Mouse (Mus musculus) bone marrow macrophage, adult 2 months (primary cell): ENCODE results near the gene Pla2g6. TPM values are rescaled to one million over a fixed set of nuclear protein-coding genes. Genes with fewer than 3 reads are reported as not detected.

Experiments
- H3K27ac ChIP-seq: 2 replicates; pipeline ENCODE4 v1.5.1; 2012; ENCODE audit warnings: low read depth, low read length; ENCODE audit not compliant: insufficient read depth
- H3K4me1 ChIP-seq: 2 replicates; pipeline ENCODE4 v1.6.1; 2012; ENCODE audit warnings: low read length; ENCODE audit not compliant: control insufficient read depth, insufficient read depth
- H3K4me3 ChIP-seq: 2 replicates; pipeline ENCODE4 v1.5.1; 2012; ENCODE audit warnings: mild to moderate bottlenecking, low read length, moderate library complexity; ENCODE audit not compliant: insufficient read depth
- CTCF ChIP-seq: IDR thresholded peaks from 2 replicates; pipeline ENCODE4 v1.5.1; 2012; ENCODE audit warnings: low read depth, mild to moderate bottlenecking, low read length, moderate library complexity
- POLR2A ChIP-seq: IDR thresholded peaks from 2 replicates; pipeline ENCODE4 v1.6.1; 2012; ENCODE audit warnings: mild to moderate bottlenecking, low read depth, low read length, borderline replicate concordance
- polyA plus RNA-seq: library from polyadenylated mRNA; stranded (reverse); fragments of >200 nt; gene quantifications from 2 replicates; pipeline ENCODE4 v1.2.4, GENCODE M21; 2012; ENCODE audit not compliant: missing spikeins, insufficient read depth, insufficient read length

The Pla2g6 gene
- polyA plus RNA-seq, 1 experiment, result 4.5 TPM

DNA sequence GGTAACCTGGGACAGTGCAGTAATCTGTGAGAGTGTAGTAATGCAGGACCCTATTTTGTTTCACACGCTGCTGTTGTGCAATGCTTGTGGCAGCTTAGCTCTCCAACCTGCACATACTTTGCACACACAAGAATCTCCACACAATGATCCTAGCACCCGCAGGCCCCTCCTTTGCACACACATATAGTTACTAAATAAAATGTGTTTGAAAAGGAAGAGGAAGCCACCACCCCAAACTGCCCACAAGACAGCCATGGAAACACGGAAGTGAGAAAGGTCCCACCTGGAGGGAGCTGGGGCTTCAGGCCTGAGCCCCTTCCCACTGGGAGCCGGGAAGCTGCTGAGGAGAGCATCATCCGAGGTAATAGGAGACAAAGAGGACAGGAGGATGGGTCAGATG lies 10.8 kb upstream of the Pla2g6 start:
- TF ChIP-seq CTCF, result no peak
- no peak for TF ChIP-seq POLR2A
- H3K4me1 ChIP-seq, result peaks cover 25% of the 10 kb centered on the region
- no peak overlapping the region for H3K4me3 ChIP-seq

DNA sequence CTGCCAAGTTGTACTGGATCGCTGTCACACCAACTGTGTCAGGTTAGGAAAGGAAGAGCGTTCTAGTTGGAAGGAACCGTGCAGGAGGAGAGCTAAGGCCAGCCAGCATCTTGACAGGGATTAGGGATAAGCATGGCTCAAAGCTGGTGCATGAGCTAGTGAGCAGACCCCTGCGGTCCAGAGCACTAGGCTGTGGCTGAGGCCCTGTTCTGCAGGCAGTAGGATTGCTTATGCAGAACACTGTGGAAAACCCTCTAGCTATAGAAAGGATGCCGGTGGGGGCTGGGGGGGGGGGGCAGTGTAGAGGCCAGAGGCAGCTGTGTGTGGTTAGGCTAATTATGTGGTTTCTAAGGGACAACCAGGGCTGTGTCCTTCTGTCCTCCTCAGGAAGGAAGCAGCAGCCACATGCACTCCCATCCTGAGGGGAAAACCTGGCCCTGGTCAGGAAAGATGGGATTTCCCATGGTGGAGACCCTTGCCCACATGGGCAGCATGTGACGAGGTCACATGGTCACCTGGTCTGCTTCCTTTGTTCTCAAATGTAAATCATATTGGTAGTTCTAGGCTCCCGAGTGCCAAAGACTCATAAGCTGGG lies 7.0 kb upstream of the Pla2g6 start:
- TF ChIP-seq CTCF, result no peak
- TF ChIP-seq POLR2A, result no peak
- H3K27ac ChIP-seq, result no peak overlapping the region
- peaks cover 35% of the 10 kb centered on the region for H3K4me1 ChIP-seq
- no peak overlapping the region for H3K4me3 ChIP-seq

More for the DNA sequence above, 10.8 kb upstream of the Pla2g6 start:
- no peak overlapping the region for H3K27ac ChIP-seq

DNA sequence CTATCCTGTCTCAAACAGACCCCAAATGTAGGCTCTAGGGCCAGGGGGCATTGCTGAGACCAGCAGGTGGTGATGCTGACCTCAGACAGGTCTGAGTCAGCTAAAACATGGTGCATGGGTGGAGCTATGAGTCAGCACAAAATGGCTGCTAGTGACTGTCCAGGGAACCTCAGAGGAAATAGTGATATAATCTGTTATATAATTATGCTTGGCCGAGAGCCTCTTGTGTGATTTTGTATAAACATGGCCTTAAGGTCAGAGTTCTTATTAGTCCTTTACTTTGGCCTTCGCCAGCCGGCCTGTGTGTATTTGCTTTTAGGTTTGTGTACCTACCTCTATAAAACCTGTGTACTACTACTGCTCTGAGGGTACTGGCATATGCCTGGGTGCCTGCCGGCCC lies 5.2 kb upstream of the Pla2g6 start:
- TF ChIP-seq POLR2A (no peak), CTCF (no peak)
- no peak overlapping the region for H3K27ac ChIP-seq
- H3K4me3 ChIP-seq, result no peak overlapping the region
- H3K4me1 ChIP-seq, result peaks cover 33% of the 10 kb centered on the region

DNA sequence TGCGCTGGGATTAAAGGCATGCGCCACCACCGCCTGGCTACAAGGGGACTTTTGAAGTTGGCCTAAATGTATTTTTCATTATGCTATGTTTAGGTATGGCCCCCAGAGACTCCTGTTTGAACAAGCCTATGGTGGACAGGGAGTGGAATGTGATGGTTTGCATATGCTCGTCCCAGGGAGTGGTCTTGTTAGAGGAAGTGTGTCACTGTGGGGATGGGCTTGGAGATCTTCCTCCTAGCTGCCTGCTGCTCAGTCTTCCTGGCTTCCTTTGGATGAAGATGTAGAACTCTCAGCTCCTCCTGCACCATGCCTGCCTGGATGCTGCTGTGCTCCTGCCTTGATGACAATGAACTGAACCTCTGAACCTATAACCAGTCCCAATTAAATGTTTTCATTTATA lies 2.3 kb upstream of the Pla2g6 start:
- H3K27ac ChIP-seq, result no peak overlapping the region
- no peak overlapping the region for H3K4me3 ChIP-seq
- peaks cover 42% of the 10 kb centered on the region for H3K4me1 ChIP-seq
- TF ChIP-seq POLR2A (no peak), CTCF (no peak)

DNA sequence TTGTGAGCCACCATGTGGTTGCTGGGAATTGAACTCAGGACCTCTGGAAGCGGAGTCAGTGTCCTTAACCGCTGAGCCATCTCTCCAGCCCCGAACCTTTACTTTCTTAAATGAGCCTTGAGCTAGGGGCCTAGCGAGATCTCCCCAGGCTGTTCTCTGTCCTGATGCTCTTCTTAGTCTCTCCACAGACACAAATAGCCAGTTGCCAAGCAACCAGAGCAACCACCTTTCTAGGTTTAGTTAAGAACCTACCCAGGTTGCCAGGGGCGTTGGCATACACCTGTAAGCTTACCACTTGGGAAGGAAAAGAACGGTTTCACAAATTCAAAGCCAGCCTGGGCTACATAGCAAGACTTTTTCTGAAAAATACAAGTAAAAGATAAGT lies 1.8 kb upstream of the Pla2g6 start:
- TF ChIP-seq POLR2A (no peak), CTCF (no peak)
- Histone ChIP-seq H3K27ac (no peak overlapping the region), H3K4me3 (no peak overlapping the region), H3K4me1 (peaks cover 44% of the 10 kb centered on the region)

DNA sequence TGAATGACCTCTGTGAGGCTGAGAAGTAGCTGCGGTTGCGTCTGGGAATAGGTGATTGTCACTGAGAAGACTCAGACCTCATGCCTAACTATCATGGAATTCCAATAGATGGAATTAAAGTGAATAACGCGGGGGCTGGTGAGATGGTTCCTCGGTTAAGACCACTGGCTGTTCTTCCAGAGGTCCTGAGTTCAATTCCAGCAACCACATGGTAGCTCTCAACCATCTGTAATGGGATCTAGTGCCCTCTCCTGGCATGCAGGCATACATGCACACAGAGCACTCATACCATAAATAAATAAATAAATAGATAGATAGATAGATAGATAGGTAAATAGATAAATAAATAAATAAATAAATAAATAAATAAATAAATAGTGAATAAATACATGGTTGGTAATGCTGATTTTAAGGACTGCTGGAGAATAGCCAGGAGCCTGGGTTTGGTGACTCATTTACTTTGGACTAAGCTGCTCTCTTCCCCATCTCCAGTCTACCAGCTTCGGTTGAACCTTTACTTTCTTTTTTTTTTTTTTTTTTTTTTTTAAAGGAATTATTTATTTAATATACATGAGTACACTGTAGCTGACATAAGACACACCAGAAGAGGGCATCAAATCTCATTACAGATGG lies 1.3 kb upstream of the Pla2g6 start:
- Histone ChIP-seq H3K4me1 (peaks cover 44% of the 10 kb centered on the region), H3K27ac (no peak overlapping the region), H3K4me3 (no peak overlapping the region)
- TF ChIP-seq CTCF (no peak), POLR2A (no peak)

DNA sequence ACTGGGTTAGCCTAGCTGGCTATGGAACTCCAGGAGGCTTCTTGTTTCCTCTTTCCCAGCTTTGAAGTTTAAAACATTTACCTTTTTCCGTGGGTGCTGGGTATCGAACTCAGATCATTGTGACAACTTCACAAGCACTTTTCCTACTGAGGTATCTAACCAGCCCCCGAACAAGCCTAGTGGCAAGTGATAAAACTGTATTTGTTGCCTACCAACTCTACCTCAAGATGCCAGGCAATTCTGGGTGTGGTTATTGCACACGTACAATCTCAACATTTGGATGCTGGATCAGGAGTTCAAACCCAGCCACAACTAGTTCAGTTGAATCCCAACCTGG lies 717 bp upstream of the Pla2g6 start:
- no peak for TF ChIP-seq POLR2A
- no peak for TF ChIP-seq CTCF
- H3K4me1 ChIP-seq, result peaks cover 48% of the 10 kb centered on the region
- H3K27ac ChIP-seq, result 0 out of 2 replicates have a peak overlapping the region, but pooled peaks have one; percentile 60
- no peak overlapping the region for H3K4me3 ChIP-seq

DNA sequence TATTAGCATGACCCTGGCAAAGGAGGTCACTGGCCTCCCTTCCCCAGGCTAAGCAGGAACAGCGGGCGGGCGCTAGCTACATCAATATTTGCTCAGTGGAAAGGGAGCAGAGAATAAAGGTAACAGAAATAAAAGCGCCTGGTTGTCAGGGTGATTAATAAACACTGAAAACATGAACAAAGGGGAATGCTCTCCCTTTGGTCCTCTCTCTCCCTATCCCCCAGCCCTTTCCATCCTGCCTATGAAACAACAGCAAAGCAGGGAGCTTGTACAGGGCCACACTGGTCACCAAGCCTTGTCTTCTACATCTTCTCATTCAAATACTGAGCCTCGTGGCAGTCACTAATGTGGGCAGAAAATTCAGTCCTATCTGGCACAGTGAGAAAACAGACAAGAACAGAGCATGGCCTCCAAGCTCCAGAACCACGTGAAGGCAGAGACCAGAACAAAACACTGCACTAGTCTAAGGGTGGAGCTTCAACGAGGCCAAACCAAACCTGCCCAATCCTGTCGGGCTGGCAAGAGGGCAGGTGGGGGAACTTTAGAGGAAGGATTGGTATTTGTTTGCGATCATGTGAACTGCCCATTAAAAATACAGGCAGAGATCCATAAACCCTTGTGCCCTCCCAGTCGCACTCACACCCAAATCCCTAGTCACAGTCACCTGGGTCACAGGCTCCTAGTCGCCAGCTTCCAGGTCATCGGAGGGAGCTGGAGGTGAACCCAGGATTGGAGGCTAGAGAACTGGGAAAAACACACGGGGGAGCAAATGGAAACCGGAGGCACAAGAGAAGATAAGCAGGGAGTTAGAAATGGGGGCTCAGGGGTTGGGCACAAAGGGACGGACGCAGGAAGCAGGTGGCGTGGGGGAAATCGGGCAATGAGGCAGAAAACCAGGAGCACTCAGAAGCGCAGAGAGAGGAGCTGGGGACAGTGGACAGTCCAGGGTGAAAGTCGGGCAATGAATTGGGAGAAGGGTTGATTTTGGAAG lies 924 bp downstream of the Pla2g6 start:
- TF ChIP-seq POLR2A (no peak), CTCF (no peak)

DNA sequence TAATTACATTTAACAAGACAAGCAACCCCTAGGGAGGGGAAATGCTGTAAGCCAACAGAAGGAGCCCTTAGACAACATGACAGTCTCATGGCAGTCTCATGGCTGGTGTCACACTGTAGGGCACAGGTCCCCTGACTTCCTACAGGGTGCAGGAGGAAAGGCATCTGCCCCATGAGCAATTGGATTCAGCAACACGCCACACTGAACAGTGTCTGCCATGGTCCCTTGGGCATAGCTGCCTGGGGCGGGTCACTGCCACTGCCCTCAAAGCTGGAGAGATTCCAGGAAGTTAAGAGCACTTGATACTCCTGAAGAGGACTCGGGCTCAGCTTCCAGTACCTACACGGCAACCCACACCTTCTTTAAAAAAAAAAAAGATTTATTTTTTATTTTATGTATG lies 1.9 kb downstream of the Pla2g6 start:
- H3K27ac ChIP-seq, result no peak overlapping the region
- no peak for TF ChIP-seq CTCF
- TF ChIP-seq POLR2A, result no peak
- peak overlapping the region; percentile 2; the same call in 1 of the 2 replicates for H3K4me3 ChIP-seq
- H3K4me1 ChIP-seq, result peaks cover 59% of the 10 kb centered on the region

More for the DNA sequence above, 924 bp downstream of the Pla2g6 start:
- H3K4me1 ChIP-seq, result peaks cover 53% of the 10 kb centered on the region
- peak overlapping the region; percentile 78 for H3K4me3 ChIP-seq
- peak overlapping the region; percentile 76 for H3K27ac ChIP-seq
